Mouse (Mus musculus) forebrain, embryonic 16.5 days (tissue): Measurements from ENCODE around the gene Dctpp1. TPM values are rescaled to one million over a fixed set of nuclear protein-coding genes. Genes with fewer than 3 reads are reported as not detected.

Experiments used
- ATAC-seq: fragments of 200-750 bp; cut with Nextera tagmentation; 2 replicates; pipeline ENCODE4 v1.8.0; 2017; ENCODE audit warnings: mild to moderate bottlenecking, moderate library complexity
- H3K27ac ChIP-seq: fragments of 300-500 bp; sonication (generic); 2 replicates; pipeline ENCODE4 v1.5.1; 2014; ENCODE audit warnings: low read length, control low read depth
- H3K27me3 ChIP-seq: fragments of 300-500 bp; sonication (generic); replicated peaks from 2 replicates; pipeline ENCODE4 v1.6.1; 2014; ENCODE audit warnings: low read length; ENCODE audit not compliant: control insufficient read depth, insufficient read depth
- H3K36me3 ChIP-seq: fragments of 300-500 bp; sonication (generic); 2 replicates; pipeline ENCODE4 v1.6.1; 2014; ENCODE audit not compliant: control insufficient read depth, insufficient read depth
- H3K4me1 ChIP-seq: fragments of 300-500 bp; sonication (generic); replicated peaks from 2 replicates; pipeline ENCODE4 v1.6.1; 2014; ENCODE audit warnings: low read length; ENCODE audit not compliant: control insufficient read depth, insufficient read depth
- H3K4me2 ChIP-seq: fragments of 300-500 bp; sonication (generic); 2 replicates; pipeline ENCODE4 v1.6.1; 2014; ENCODE audit warnings: mild to moderate bottlenecking, low read length, control low read depth
- H3K4me3 ChIP-seq: fragments of 300-500 bp; sonication (generic); replicated peaks from 2 replicates; pipeline ENCODE4 v1.5.1; 2014; ENCODE audit warnings: mild to moderate bottlenecking, low read length, control low read depth
- H3K9ac ChIP-seq: fragments of 300-500 bp; sonication (generic); replicated peaks from 2 replicates; pipeline ENCODE4 v1.6.1; 2014; ENCODE audit warnings: low read depth, low read length, control low read depth
- H3K9me3 ChIP-seq: fragments of 300-500 bp; sonication (generic); 2 replicates; pipeline ENCODE4 v1.6.1; 2016; ENCODE audit warnings: low read length; ENCODE audit not compliant: control insufficient read depth
- WGBS: fragments of 180-500 bp; shearing (Covaris S2); extraction: QIAGEN DNeasy Blood & Tissue Kit; methylation state at CpG from one replicate; pipeline ENCODE4 v1.1.7; 2014; 5-methylcytosine and 5-hydroxymethylcytosine counted together
- polyA plus RNA-seq: library from polyadenylated mRNA; unstranded; fragments of >200 nt; fragmentation: Nextera tagmentation; extraction: Ambion mirVana; gene quantifications from 2 replicates; pipeline ENCODE4 v1.2.1, GENCODE M21; 2015

The Dctpp1 gene
- polyA plus RNA-seq, 1 experiment from 2014 or later, result 147 TPM

DNA sequence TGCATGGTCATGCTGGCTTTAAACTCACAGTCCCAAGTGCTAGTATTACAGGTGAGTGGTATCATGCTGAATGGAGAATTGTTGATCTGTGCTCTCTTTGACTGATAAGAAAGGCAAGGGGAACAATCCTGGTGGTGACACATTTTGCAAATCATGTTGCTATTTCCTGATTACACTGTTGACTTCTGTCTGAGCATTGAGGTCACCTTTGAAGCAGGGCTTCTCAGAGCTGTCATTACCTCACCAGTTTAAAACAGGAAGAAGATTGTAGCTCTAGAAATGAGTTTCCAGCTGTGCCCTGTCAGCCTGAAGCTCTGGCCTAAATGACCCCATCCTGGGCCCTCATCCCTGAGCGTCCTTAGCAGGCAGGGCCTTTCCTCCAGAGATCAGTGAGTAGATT lies 27.4 kb upstream of the Dctpp1 start:
- no peak overlapping the region for H3K4me3 ChIP-seq
- no peaks in the 10 kb centered on the region for H3K4me1 ChIP-seq
- H3K36me3 ChIP-seq, result no peaks in the 10 kb centered on the region
- no peak overlapping the region for H3K4me2 ChIP-seq
- no peak overlapping the region for H3K9ac ChIP-seq
- 65% methylated on average over 1 of the region's 1 CpGs for WGBS
- H3K27ac ChIP-seq, result no peak overlapping the region
- no peaks in the 10 kb centered on the region for H3K27me3 ChIP-seq
- peaks cover 10% of the 10 kb centered on the region for H3K9me3 ChIP-seq
- no peak for ATAC-seq

- H3K9me3 ChIP-seq, result peaks cover 10% of the 10 kb centered on the region
Observed at GRCm38 (mm10) chr7:127285154-127285553, 24.6 kb upstream of the Dctpp1 start.

DNA sequence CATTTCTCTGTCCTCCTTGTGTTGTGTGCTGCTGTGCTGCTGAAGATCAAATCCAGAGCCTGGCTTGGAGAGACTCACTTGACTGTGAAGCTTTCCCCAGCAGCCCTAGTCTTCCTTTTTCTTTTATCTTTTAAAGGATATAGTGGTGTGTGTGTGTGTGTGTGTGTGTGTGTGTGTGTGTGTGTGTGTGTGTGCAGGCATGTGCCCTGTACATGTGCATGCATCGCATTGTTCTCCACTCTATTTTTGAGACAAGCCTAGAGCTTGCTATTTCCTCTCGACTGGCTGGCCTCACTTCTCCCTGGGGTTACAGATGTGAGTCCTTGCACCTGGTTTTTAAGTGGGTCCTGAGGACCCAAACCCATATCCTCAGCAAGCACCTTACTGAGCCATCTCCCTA lies 21.7 kb upstream of the Dctpp1 start:
- 93% methylated on average over 2 of the region's 2 CpGs for WGBS
- ATAC-seq, result no peak
- Histone ChIP-seq H3K4me2 (no peak overlapping the region), H3K36me3 (no peaks in the 10 kb centered on the region), H3K27ac (no peak overlapping the region), H3K27me3 (no peaks in the 10 kb centered on the region), H3K9me3 (no peaks in the 10 kb centered on the region), H3K9ac (no peak overlapping the region), H3K4me1 (no peaks in the 10 kb centered on the region), H3K4me3 (no peak overlapping the region)

More at GRCm38 (mm10) chr7:127285154-127285553, 24.6 kb upstream of the Dctpp1 start:
- Histone ChIP-seq H3K27ac (no peak overlapping the region), H3K27me3 (no peaks in the 10 kb centered on the region), H3K4me3 (no peak overlapping the region), H3K4me2 (no peak overlapping the region), H3K4me1 (no peaks in the 10 kb centered on the region), H3K9ac (no peak overlapping the region), H3K36me3 (no peaks in the 10 kb centered on the region)
- 69% methylated on average over 10 of the region's 10 CpGs for WGBS
- ATAC-seq, result no peak

DNA sequence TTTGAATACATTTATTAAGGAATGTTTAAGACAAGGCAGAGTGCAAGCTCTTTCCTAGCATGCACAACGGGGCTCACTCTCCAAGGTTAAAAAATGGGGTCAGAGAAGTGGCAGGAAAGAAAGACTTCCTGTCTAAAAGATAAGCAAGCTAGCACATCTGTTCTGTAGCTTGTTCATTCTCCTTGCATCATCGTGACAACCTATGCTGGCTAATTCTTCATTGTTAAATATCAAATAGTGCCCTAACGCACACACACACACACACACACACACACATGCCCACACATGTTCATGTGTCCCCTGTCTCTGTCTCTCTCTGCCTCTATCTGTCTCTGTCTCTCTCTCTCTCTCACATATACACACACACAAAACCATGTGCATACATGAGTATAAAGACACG lies 20.6 kb upstream of the Dctpp1 start:
- Histone ChIP-seq H3K36me3 (no peaks in the 10 kb centered on the region), H3K4me1 (no peaks in the 10 kb centered on the region), H3K9me3 (no peaks in the 10 kb centered on the region), H3K4me2 (no peak overlapping the region), H3K27ac (no peak overlapping the region), H3K27me3 (no peaks in the 10 kb centered on the region), H3K9ac (no peak overlapping the region), H3K4me3 (no peak overlapping the region)
- 79% methylated on average over 4 of the region's 4 CpGs for WGBS
- ATAC-seq, result no peak

DNA sequence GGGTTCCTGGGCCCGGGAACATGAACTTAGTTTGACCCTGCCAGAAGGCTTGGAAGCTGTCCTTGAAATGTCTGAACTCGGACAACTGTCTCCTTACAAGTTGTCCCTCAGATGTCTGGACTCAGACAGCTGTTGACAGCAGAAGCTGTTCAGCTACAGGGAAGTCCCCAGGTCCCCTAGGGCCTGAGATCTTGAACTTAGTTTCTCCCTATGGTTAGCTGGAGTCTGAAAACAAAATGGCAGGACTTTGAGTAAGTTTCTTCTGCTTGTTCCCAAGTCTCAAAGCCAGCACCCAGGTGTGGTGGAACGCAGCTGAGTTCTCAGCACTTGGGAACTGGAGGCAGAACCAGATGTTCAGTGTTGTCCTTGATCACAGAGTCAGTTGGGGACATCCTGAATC lies 19.6 kb upstream of the Dctpp1 start:
- Histone ChIP-seq H3K9ac (no peak overlapping the region), H3K36me3 (no peaks in the 10 kb centered on the region)
- WGBS, result 86% methylated on average over 3 of the region's 3 CpGs

GRCm38 (mm10) chr7:127278311-127278710 lies 17.8 kb upstream of the Dctpp1 start:
- Histone ChIP-seq H3K4me2 (no peak overlapping the region), H3K36me3 (no peaks in the 10 kb centered on the region), H3K27ac (no peak overlapping the region), H3K9me3 (no peaks in the 10 kb centered on the region), H3K4me1 (peaks cover 4% of the 10 kb centered on the region), H3K9ac (no peak overlapping the region), H3K27me3 (no peaks in the 10 kb centered on the region), H3K4me3 (no peak overlapping the region)
- no peak for ATAC-seq
- 19% methylated on average over 8 of the region's 8 CpGs for WGBS

More for the DNA sequence above, 19.6 kb upstream of the Dctpp1 start:
- H3K4me1 ChIP-seq, result no peaks in the 10 kb centered on the region
- no peaks in the 10 kb centered on the region for H3K9me3 ChIP-seq
- H3K4me3 ChIP-seq, result no peak overlapping the region
- no peaks in the 10 kb centered on the region for H3K27me3 ChIP-seq
- H3K4me2 ChIP-seq, result no peak overlapping the region
- H3K27ac ChIP-seq, result no peak overlapping the region
- no peak for ATAC-seq

DNA sequence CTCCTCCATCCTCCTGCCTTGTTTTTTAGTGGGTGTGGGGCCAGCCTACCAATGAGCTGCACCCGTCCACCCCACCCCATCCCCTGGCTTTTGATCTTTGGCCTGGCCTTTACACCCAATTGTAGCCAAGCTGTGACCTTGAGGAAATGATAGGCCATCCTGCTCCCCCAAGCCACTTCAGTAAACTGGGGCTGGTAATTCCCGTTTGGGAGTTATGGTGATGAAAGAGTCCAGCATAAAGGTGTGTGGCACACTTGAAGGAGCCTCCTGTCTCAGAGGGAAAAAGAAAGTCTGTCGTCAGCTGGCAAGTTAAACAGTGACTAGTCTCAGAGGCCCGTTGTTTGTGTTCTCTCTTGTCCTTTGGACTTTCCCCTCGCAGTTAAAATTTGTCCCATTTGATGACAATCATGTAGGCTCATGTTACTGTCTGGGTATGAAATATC lies 16.0 kb upstream of the Dctpp1 start:
- Histone ChIP-seq H3K4me1 (peaks cover 20% of the 10 kb centered on the region), H3K4me2 (no peak overlapping the region), H3K9me3 (no peaks in the 10 kb centered on the region), H3K4me3 (no peak overlapping the region), H3K27me3 (no peaks in the 10 kb centered on the region), H3K36me3 (no peaks in the 10 kb centered on the region), H3K27ac (no peak overlapping the region), H3K9ac (no peak overlapping the region)
- 80% methylated on average over 5 of the region's 5 CpGs for WGBS
- ATAC-seq, result no peak

DNA sequence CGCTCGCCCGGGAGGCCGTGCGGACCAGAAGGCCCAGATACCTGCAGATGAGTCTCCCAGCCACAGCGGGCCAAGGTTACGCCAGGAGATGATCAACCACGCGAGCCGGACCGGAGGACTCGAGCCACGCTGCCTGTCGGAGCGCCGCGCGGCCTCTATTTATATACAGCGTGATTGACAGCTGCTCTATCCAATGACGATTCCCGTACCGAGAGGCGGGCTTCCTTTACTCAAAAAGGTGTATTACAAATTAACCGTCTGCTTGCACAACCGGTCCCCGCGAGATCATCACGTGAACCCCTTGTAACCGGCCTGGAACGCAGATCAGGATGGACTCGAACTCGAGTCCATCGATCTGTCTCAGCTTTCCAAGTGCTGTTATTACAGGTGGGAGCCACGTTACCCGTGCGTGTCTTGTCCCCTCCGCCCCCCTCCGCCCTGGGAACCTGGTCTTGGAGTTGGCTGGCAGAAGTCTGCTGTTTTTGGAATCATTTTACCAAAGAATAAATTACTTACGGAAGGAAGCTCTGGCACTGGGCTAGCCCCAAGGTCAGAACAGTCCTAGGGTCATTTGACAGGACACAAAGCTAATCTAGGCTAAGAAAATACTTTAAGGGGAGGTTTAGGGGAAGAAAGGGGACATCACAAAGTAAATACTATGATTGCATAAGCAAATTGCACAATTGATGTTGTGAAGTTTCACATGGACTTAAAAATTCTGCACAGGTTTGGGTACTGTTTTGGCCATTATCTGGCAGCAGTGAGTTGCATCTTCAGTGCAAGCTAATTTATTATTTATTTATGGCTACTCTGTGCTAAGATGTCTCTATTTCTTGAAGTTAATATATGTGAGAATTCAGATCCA lies 13.6 kb upstream of the Dctpp1 start, which contains the start of gene Sephs2:
Sephs2 (minus strand) TSS at position 131 of the 865 bp plus-strand sequence.
- H3K36me3 ChIP-seq, result peaks cover 2% of the 10 kb centered on the region; the same call in 1 of the 2 replicates
- peak within 1 kb of the TSS; percentile 84 for H3K4me2 ChIP-seq
- 2% methylated on average over 39 of the region's 39 CpGs for WGBS
- peak within 1 kb of the TSS; percentile 90 for H3K9ac ChIP-seq
- H3K4me1 ChIP-seq, result peaks cover 27% of the 10 kb centered on the region
- no peaks in the 10 kb centered on the region for H3K27me3 ChIP-seq
- peak; percentile 94 for ATAC-seq
- H3K27ac ChIP-seq, result peak within 1 kb of the TSS; percentile 76
- H3K9me3 ChIP-seq, result no peaks in the 10 kb centered on the region
- peak within 1 kb of the TSS; percentile 92 for H3K4me3 ChIP-seq

DNA sequence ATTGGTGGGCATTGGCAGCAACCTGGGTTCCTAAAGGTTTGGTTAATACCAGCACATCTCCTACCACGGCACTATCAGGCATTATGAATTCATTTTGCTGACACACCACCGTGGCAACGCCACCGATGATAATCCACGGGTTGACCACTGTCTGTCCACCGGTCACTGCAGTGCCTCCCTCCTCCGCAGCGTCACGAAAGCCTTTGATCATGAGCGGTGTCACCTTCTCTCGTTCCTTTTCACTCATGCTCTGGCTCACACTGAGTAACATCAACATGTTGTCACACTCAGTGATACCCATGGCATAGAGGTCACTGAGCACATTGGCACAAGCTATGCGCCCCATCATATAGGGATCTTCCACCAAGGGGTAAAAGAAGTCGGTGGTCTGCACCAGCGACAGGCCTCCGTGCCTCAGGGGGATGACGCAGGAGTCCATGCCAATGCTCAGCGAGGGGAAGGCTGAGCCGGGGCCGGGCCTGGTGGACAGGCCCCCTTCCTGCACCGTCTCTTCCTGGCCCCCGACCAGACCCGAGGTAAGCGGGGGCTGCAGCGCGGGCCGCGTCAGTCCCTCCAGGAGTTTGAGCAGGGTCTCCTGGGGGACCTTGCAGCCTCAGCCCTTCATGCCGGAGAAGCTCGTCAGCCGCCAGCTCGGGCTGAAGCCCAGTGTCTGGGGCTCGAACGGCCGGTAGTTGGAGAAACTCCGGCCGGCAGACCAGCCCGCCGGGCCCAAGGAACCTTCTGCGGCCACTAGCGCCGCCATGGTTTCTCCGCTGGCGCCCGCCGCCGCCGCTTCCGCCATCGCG lies 12.8 kb upstream of the Dctpp1 start:
- H3K4me2 ChIP-seq, result peak overlapping the region; percentile 84
- peak overlapping the region; percentile 92 for H3K4me3 ChIP-seq
- H3K27ac ChIP-seq, result peak overlapping the region; percentile 76
- WGBS, result 17% methylated on average over 49 of the region's 50 CpGs
- ATAC-seq, result peak; percentile 53
- H3K4me1 ChIP-seq, result peaks cover 27% of the 10 kb centered on the region
- H3K36me3 ChIP-seq, result peaks cover 10% of the 10 kb centered on the region
- H3K9ac ChIP-seq, result peak overlapping the region; percentile 90
- H3K9me3 ChIP-seq, result peaks cover 4% of the 10 kb centered on the region; the same call in 1 of the 2 replicates
- no peaks in the 10 kb centered on the region for H3K27me3 ChIP-seq
